Mouse (Mus musculus) E14TG2a.4 (cell line): ENCODE data around the gene Col11a2.

Experiments
- CTCF ChIP-seq: conservative IDR thresholded peaks from 2 replicates; pipeline ENCODE4 v1.5.1; 2014; ENCODE audit warnings: low read length
- POU5F1 ChIP-seq: IDR thresholded peaks from 2 replicates; pipeline ENCODE4 v1.6.1; 2014; ENCODE audit warnings: low read length, borderline replicate concordance

DNA sequence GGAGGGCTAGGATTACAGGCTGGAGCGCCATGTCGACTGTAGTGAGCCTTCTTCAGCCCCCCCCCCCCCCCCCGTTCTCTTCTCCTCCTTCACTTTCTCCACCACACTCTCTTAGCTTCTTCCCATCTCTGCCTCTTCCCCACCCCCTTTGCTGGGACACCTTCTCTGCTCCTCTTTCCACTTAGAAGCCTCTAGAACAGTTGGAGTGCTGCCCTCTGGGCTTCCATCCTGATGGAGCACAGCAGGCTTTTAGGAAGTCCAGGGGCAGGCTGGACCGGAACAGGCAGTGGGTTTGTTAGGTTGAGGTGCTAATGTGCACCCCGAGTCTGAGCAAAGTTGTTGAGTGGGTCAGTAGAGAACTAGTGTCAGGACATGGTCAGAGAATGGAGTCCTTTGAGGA is 29.1 kb upstream of the Col11a2 start:
- TF ChIP-seq CTCF (no peak), POU5F1 (no peak)
